Mouse (Mus musculus) myocyte (in vitro differentiated cells): ENCODE data around the gene Best1.

Experiments
- CEBPB ChIP-seq: IDR thresholded peaks from 2 replicates; pipeline ENCODE4 v1.6.1; 2011; ENCODE audit warnings: mild to moderate bottlenecking, moderate library complexity; ENCODE audit not compliant: poor library complexity, insufficient read depth, severe bottlenecking
- E2F4 ChIP-seq: IDR thresholded peaks from one replicate; pipeline ENCODE4 v1.6.1; 2011; ENCODE audit warnings: mild to moderate bottlenecking, control low read depth, moderate library complexity; ENCODE audit not compliant: insufficient read depth
- MAX ChIP-seq: IDR thresholded peaks from one replicate; pipeline ENCODE4 v1.6.1; 2011; ENCODE audit warnings: low read depth, mild to moderate bottlenecking, control low read depth
- MYOG ChIP-seq, 3 experiments: IDR thresholded peaks; one replicate each; pipeline ENCODE4 v1.6.1; 2011; ENCODE audit warnings: control low read depth in 2 of 3, low read depth in 2 of 3, mild to moderate bottlenecking in 2 of 3; ENCODE audit not compliant: insufficient read length in 2 of 3, control insufficient read depth in 1 of 3, insufficient read depth in 1 of 3
- POLR2A ChIP-seq: IDR thresholded peaks from one replicate; pipeline ENCODE4 v1.6.1; 2011; ENCODE audit warnings: low read depth, mild to moderate bottlenecking, control low read depth, moderate library complexity; ENCODE audit not compliant: insufficient read length
- TCF12 ChIP-seq: IDR thresholded peaks from one replicate; pipeline ENCODE4 v1.6.1; 2011; ENCODE audit warnings: mild to moderate bottlenecking, control low read depth; ENCODE audit not compliant: poor library complexity, insufficient read depth, severe bottlenecking
- TCF3 ChIP-seq: IDR thresholded peaks from one replicate; pipeline ENCODE4 v1.6.1; 2011; ENCODE audit warnings: low read depth, control low read depth; ENCODE audit not compliant: insufficient read length
- USF1 ChIP-seq: IDR thresholded peaks from one replicate; pipeline ENCODE4 v1.6.1; 2011; ENCODE audit warnings: low read depth, mild to moderate bottlenecking, control low read depth, moderate library complexity

GRCm38 (mm10) chr19:10041388-10042148 lies 40.1 kb upstream of the Best1 start, which contains the start of gene Fads3:
- TF ChIP-seq POLR2A = peak; percentile 85
- TF ChIP-seq CEBPB = no peak
- TF ChIP-seq USF1 = no peak
- no peak for TF ChIP-seq TCF12
- no peak for TF ChIP-seq MAX
- TF ChIP-seq E2F4 = no peak
- peak in 1 of 3 experiments; percentile 15 for TF ChIP-seq MYOG (IDR thresholded peaks at IDR 0.05; ENCODE audit: control insufficient read depth in 1 of 3, insufficient read depth in 1 of 3, insufficient read length in 2 of 3, low read depth in 2 of 3)
- TF ChIP-seq TCF3 = no peak
